Mouse (Mus musculus) neural tube, embryonic 13.5 days (tissue): ENCODE results near the gene Mcrs1. TPM values are rescaled to one million over a fixed set of nuclear protein-coding genes. Genes with fewer than 3 reads are reported as not detected.

Source experiments
- polyA plus RNA-seq: library from polyadenylated mRNA; unstranded; fragments of >200 nt; fragmentation: Nextera tagmentation; extraction: Ambion mirVana; gene quantifications from 2 replicates; pipeline ENCODE4 v1.2.1, GENCODE M21; 2015

The Mcrs1 gene
- polyA plus RNA-seq, 1 experiment from 2014 or later, result 181 TPM

Other genes starting within 250 kb of the Mcrs1 start
- gene Tuba1c, start 222.1 kb downstream of the Mcrs1 start, polyA plus RNA-seq, result 25.6 and 29.7 TPM in 2 replicates
- 268 and 371 TPM in 2 replicates for gene Prph, start 196.8 kb downstream of the Mcrs1 start, polyA plus RNA-seq
- gene Troap, start 177.4 kb downstream of the Mcrs1 start, polyA plus RNA-seq, result 6.3 and 6.9 TPM in 2 replicates
- 2.7 and 3.5 TPM in 2 replicates for gene C1ql4, start 164.1 kb downstream of the Mcrs1 start, polyA plus RNA-seq
- gene Dnajc22, start 158.8 kb downstream of the Mcrs1 start, polyA plus RNA-seq, result 0.25 and 0.49 TPM in 2 replicates
- gene Spats2, start 126.0 kb downstream of the Mcrs1 start, polyA plus RNA-seq, result 44.4 and 48.9 TPM in 2 replicates
- 0.74 and 0.84 TPM in 2 replicates for gene Kcnh3, start 27.1 kb downstream of the Mcrs1 start, polyA plus RNA-seq
- 90.1 and 101 TPM in 2 replicates for gene Prpf40b, start 43.1 kb upstream of the Mcrs1 start, polyA plus RNA-seq
- gene Fam186b, start 43.9 kb upstream of the Mcrs1 start, polyA plus RNA-seq, result 0.52 and 0.54 TPM in 2 replicates
- 9.3 and 11.7 TPM in 2 replicates for gene Fmnl3, start 118.5 kb upstream of the Mcrs1 start, polyA plus RNA-seq
- gene Tmbim6, start 140.9 kb upstream of the Mcrs1 start, polyA plus RNA-seq, result 254 and 261 TPM in 2 replicates
- gene Nckap5l, start 205.8 kb upstream of the Mcrs1 start, polyA plus RNA-seq, result 14.5 and 18.3 TPM in 2 replicates
- gene Bcdin3d, start 222.8 kb upstream of the Mcrs1 start, polyA plus RNA-seq, result 19.6 and 21.4 TPM in 2 replicates